Comparison of ENCODE assay signal across 8 mouse cellular contexts in genomic region chr11:102992940-102993339, GRCm38 (mm10). TPM values are rescaled to one million over a fixed set of nuclear protein-coding genes. Genes with fewer than 3 reads are reported as not detected.
DNase-seq lines count a peak whose midpoint lies in the region; ATAC-seq and TF ChIP-seq lines count a peak whose summit lies in the region.

No protein-coding gene starts in this region.

- H3K27me3 ChIP-seq in forebrain, postnatal 0 days (ENCODE audit: insufficient read depth, low read length) = peaks cover 8% of the 10 kb centered on the region
- no peaks in the 10 kb centered on the region for H3K27me3 ChIP-seq in hindbrain, postnatal 0 days (ENCODE audit: insufficient read depth, low read length)
- peaks cover 42% of the 10 kb centered on the region for H3K27me3 ChIP-seq in liver, embryonic 11.5 days (replicated peaks; ENCODE audit: control insufficient read depth, insufficient read depth, low read length)

- H3K4me1 ChIP-seq in forebrain, postnatal 0 days (ENCODE audit: insufficient read depth) = 0 out of 2 replicates have a peak, but pooled peaks cover 13% of the 10 kb centered on the region
- peaks cover 11% of the 10 kb centered on the region; the same call in 1 of the 2 replicates for H3K4me1 ChIP-seq in hindbrain, postnatal 0 days (ENCODE audit: insufficient read depth, low read length)
- peaks cover 12% of the 10 kb centered on the region for H3K4me1 ChIP-seq in liver, embryonic 11.5 days (replicated peaks; ENCODE audit: control insufficient read depth, insufficient read depth, low read length)

- ATAC-seq in forebrain, postnatal 0 days = peak; percentile 44
- peak; percentile 69 for ATAC-seq in hindbrain, postnatal 0 days
- ATAC-seq in liver, embryonic 11.5 days (replicated peaks; ENCODE audit: low FRiP score) = peak; percentile 39; the same call in 1 of the 2 replicates
- ATAC-seq in monocyte, adult 5-6 weeks (replicated peaks; ENCODE audit: insufficient number of reproducible peaks, low FRiP score, low TSS enrichment, poor library complexity, severe bottlenecking) = peak; percentile 84

- peak; percentile 89 for TF ChIP-seq CTCF in forebrain, postnatal 0 days (IDR thresholded peaks at IDR 0.05; ENCODE audit: low read depth)
- TF ChIP-seq CTCF in hindbrain, postnatal 0 days (IDR thresholded peaks at IDR 0.05; ENCODE audit: low read depth) = peak; percentile 94

- peak; percentile 74 to 88 for DNase-seq in adrenal gland, adult (ENCODE audit: inconsistent age in 2 of 2, low spot score in 1 of 2)
- DNase-seq in adrenal gland, adult 8-10 months = no peak
- peak; percentile 76 to 85 for DNase-seq in cerebellum, adult 18-20 months
- peak; percentile 78 for DNase-seq in forebrain, postnatal 0 days
- DNase-seq in hindbrain, postnatal 0 days (ENCODE audit: low spot score) = peak; percentile 82
- peak; percentile 72 for DNase-seq in liver, embryonic 11.5 days (ENCODE audit: low spot score)
- DNase-seq in spleen, postnatal 36 days (ENCODE audit: low spot score in 2 of 2) = peak; percentile 37 to 40

- H3K27ac ChIP-seq in forebrain, postnatal 0 days (ENCODE audit: low read depth, low read length) = no peak overlapping the region
- no peak overlapping the region for H3K27ac ChIP-seq in hindbrain, postnatal 0 days
- H3K27ac ChIP-seq in liver, embryonic 11.5 days (ENCODE audit: low read depth, low read length) = no peak overlapping the region

- no peak overlapping the region for H3K4me2 ChIP-seq in forebrain, postnatal 0 days (ENCODE audit: low read depth)
- H3K4me2 ChIP-seq in hindbrain, postnatal 0 days (ENCODE audit: low read depth, low read length) = no peak overlapping the region
- H3K4me2 ChIP-seq in liver, embryonic 11.5 days = no peak overlapping the region

- peaks cover 41% of the 10 kb centered on the region for H3K36me3 ChIP-seq in forebrain, postnatal 0 days (ENCODE audit: insufficient read depth)
- peaks cover 36% of the 10 kb centered on the region for H3K36me3 ChIP-seq in hindbrain, postnatal 0 days (ENCODE audit: insufficient read depth, low read length)
- peaks cover 29% of the 10 kb centered on the region for H3K36me3 ChIP-seq in liver, embryonic 11.5 days (ENCODE audit: control insufficient read depth, insufficient read depth, low read length)

- no peak overlapping the region for H3K9ac ChIP-seq in forebrain, postnatal 0 days
- no peak overlapping the region for H3K9ac ChIP-seq in hindbrain, postnatal 0 days (replicated peaks; ENCODE audit: low read length)
- no peak overlapping the region for H3K9ac ChIP-seq in liver, embryonic 11.5 days (ENCODE audit: low read depth, low read length)

- WGBS in forebrain, postnatal 0 days = 4% methylated on average over 5 of the region's 5 CpGs
- WGBS in hindbrain, postnatal 0 days = 16% methylated on average over 5 of the region's 5 CpGs
- 14% methylated on average over 5 of the region's 5 CpGs for WGBS in liver, embryonic 11.5 days

- no peaks in the 10 kb centered on the region for H3K9me3 ChIP-seq in forebrain, postnatal 0 days (ENCODE audit: low read length)
- H3K9me3 ChIP-seq in hindbrain, postnatal 0 days (ENCODE audit: low read length) = no peaks in the 10 kb centered on the region
- H3K9me3 ChIP-seq in liver, embryonic 11.5 days (ENCODE audit: control insufficient read depth, low read length) = no peaks in the 10 kb centered on the region

- H3K4me3 ChIP-seq in forebrain, postnatal 0 days (ENCODE audit: low read depth, low read length) = no peak overlapping the region
- no peak overlapping the region for H3K4me3 ChIP-seq in hindbrain, postnatal 0 days (ENCODE audit: low read length)
- H3K4me3 ChIP-seq in liver, embryonic 11.5 days (ENCODE audit: low read depth, low read length) = no peak overlapping the region

RNA-seq across cellular contexts. Expression of gene Nmt1, which starts 35.0 kb away (rescaled TPM):
- 100 to 1,000 TPM; 102 to 113 (median 109) TPM for total RNA-seq in adrenal gland, adult 8-10 months (2022)
- 63.2 and 64.1 TPM in 2 replicates for total RNA-seq in forebrain, postnatal 0 days (2014; rRNA removed)
- polyA plus RNA-seq in forebrain, postnatal 0 days (2015; fragmentation: Nextera tagmentation; extraction: Ambion mirVana) = 35.0 and 36.7 TPM in 2 replicates
- total RNA-seq in hindbrain, postnatal 0 days (2014; rRNA removed) = 61.0 and 71.5 TPM in 2 replicates
- 39.8 and 45.3 TPM in 2 replicates for polyA plus RNA-seq in hindbrain, postnatal 0 days (2015; fragmentation: Nextera tagmentation; extraction: Ambion mirVana)
- 67.8 and 74.6 TPM in 2 replicates for polyA plus RNA-seq in liver, embryonic 11.5 days (2014; fragmentation: Nextera tagmentation; extraction: Ambion mirVana)
- 54.9 to 60.7 TPM (median 55.9 TPM) in 3 replicates for total RNA-seq in monocyte, adult 5-6 weeks (2017)

RNA-seq across cellular contexts. Expression of gene Dcakd, which starts 35.2 kb away (rescaled TPM):
- 10 to 100 TPM; 64.3 to 89.6 (median 75.5) TPM for total RNA-seq in adrenal gland, adult 8-10 months (2022)
- total RNA-seq in forebrain, postnatal 0 days (2014; rRNA removed) = 136 and 148 TPM in 2 replicates
- polyA plus RNA-seq in forebrain, postnatal 0 days (2015; fragmentation: Nextera tagmentation; extraction: Ambion mirVana) = 173 and 191 TPM in 2 replicates
- 176 and 187 TPM in 2 replicates for total RNA-seq in hindbrain, postnatal 0 days (2014; rRNA removed)
- 138 and 149 TPM in 2 replicates for polyA plus RNA-seq in hindbrain, postnatal 0 days (2015; fragmentation: Nextera tagmentation; extraction: Ambion mirVana)
- polyA plus RNA-seq in liver, embryonic 11.5 days (2014; fragmentation: Nextera tagmentation; extraction: Ambion mirVana) = 109 and 114 TPM in 2 replicates
- total RNA-seq in monocyte, adult 5-6 weeks (2017) = 15.5 to 32.4 TPM (median 15.8 TPM) in 3 replicates

RNA-seq across cellular contexts. Expression of gene C1ql1, which starts 46.5 kb away (rescaled TPM):
- total RNA-seq in adrenal gland, adult 8-10 months (2022) = 10 to 100 TPM; 62.1 to 91.9 (median 72.9) TPM
- 10.3 and 11.8 TPM in 2 replicates for total RNA-seq in forebrain, postnatal 0 days (2014; rRNA removed)
- 3.9 and 5.4 TPM in 2 replicates for polyA plus RNA-seq in forebrain, postnatal 0 days (2015; fragmentation: Nextera tagmentation; extraction: Ambion mirVana)
- total RNA-seq in hindbrain, postnatal 0 days (2014; rRNA removed) = 61.0 and 65.6 TPM in 2 replicates
- polyA plus RNA-seq in hindbrain, postnatal 0 days (2015; fragmentation: Nextera tagmentation; extraction: Ambion mirVana) = 16.9 and 18.9 TPM in 2 replicates
- polyA plus RNA-seq in liver, embryonic 11.5 days (2014; fragmentation: Nextera tagmentation; extraction: Ambion mirVana) = 0.78 and 1.1 TPM in 2 replicates
- not detected in 3 replicates for total RNA-seq in monocyte, adult 5-6 weeks (2017)

Comparison
In these comparisons a context has a peak if more than half of its experiments do, and no peak if none do; other contexts are left out.
1. RNA of gene C1ql1, which starts 46.5 kb away (total RNA-seq): 62.1 to 91.9 TPM in adrenal gland, adult 8-10 months, 61.0 to 65.6 TPM in hindbrain, postnatal 0 days and 10.3 to 11.8 TPM in forebrain, postnatal 0 days; not detected in monocyte, adult 5-6 weeks; every median in the first group is over 10 times any median in the second.
2. Peak in every context shown above with its lines, with median percentiles within 50 percentile points of each other: ATAC-seq.